Mouse (Mus musculus): Measurements from ENCODE around the gene Tubb3. TPM values are rescaled to one million over a fixed set of nuclear protein-coding genes. Genes with fewer than 3 reads are reported as not detected.

Tubb3 gene
- polyA plus RNA-seq, 1 experiment from 2014 or later, result 0.76 TPM

DNA sequence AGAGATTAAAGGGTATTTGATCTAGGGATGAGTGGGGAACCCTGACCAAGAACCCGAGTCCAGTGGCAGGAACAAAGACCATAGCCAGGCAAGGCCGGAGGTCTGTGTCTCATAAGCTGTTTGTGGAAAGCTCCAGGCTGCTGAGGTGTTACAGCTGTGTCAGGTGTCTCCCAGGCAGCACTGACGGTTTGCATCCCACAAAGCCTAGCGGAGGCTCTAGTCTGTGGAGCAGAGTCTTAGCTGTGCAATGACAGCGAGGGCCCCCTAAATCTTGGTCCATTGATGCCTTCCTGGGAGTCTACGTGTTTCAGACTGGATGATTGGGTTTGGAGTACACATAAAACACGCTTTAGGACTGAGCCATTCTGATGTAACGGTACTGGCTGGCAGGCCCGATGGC is 9.3 kb upstream of the Tubb3 start:
- peaks cover 66% of the 10 kb centered on the region for H3K36me3 ChIP-seq
- H3K9me3 ChIP-seq (replicated peaks), result no peaks in the 10 kb centered on the region
- no peak overlapping the region for H3K27ac ChIP-seq
- no peak overlapping the region for H3K4me3 ChIP-seq
- no peak overlapping the region for H3K9ac ChIP-seq
- no peak for ATAC-seq
- no peak overlapping the region for H3K4me2 ChIP-seq
- WGBS (ENCODE audit: insufficient replicate concordance), result 84% methylated on average over 9 of the region's 9 CpGs
- no peaks in the 10 kb centered on the region for H3K27me3 ChIP-seq (replicated peaks)
- H3K4me1 ChIP-seq, result peaks cover 24% of the 10 kb centered on the region

DNA sequence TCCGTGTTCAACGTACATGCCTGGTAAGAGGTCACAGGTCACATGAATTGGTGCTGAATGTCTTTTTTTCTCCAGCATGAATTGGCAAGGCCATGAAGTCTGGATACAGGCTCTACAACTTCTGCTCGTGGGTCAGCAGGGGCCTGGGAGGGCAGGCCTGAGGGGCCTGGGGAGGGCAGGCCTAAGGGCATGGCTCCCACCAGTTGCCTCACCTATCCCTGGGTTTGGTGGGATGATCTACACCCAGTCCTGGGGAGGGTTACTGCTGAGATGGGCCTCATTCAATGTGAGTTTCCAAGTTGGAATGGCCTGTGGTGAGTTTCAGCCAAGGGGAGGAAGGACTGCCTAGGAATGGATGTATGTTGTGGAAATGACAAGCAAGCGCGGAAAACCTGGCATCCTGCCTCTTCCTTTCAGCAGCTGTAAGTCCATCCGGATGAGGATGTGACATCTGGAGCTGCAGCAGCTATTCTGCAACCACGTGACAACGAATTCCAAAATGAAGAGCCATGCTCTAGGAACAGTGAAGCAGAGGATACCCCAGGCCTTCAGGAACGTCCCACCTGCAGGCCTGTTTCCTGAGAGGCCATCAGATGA is 8.4 kb upstream of the Tubb3 start:
- H3K4me3 ChIP-seq, result no peak overlapping the region
- 84% methylated on average over 9 of the region's 9 CpGs for WGBS (ENCODE audit: insufficient replicate concordance)
- H3K4me2 ChIP-seq, result no peak overlapping the region
- H3K27me3 ChIP-seq (replicated peaks), result peaks cover 8% of the 10 kb centered on the region
- no peak overlapping the region for H3K9ac ChIP-seq
- peaks cover 24% of the 10 kb centered on the region for H3K4me1 ChIP-seq
- ATAC-seq, result no peak
- no peaks in the 10 kb centered on the region for H3K9me3 ChIP-seq (replicated peaks)
- H3K27ac ChIP-seq, result no peak overlapping the region
- H3K36me3 ChIP-seq, result peaks cover 57% of the 10 kb centered on the region

DNA sequence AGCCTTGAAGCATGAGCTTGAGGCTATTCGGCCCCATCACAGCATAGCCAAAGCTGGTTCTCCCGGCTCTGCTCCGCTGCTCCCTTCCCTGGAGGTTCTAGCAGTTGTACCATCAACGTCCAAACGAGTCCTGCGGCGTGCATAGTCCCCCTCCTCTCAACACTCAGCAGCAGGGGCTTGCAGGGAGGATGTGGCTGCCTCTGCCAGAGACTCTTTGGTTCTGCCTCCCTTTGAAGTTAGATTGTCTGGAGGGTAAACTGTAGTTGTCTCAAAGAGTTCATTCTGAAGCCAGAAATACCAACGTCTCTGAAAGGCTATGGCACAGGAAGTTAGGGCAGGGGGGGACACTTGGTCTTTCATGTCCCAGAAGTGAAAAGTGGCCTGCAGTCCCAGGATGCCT is 6.7 kb upstream of the Tubb3 start:
- H3K9me3 ChIP-seq (replicated peaks), result no peaks in the 10 kb centered on the region
- H3K9ac ChIP-seq, result no peak overlapping the region
- H3K4me2 ChIP-seq, result no peak overlapping the region
- H3K4me1 ChIP-seq, result peaks cover 40% of the 10 kb centered on the region
- 55% methylated on average over 8 of the region's 8 CpGs for WGBS (ENCODE audit: insufficient replicate concordance)
- H3K4me3 ChIP-seq, result no peak overlapping the region
- H3K27me3 ChIP-seq (replicated peaks), result peaks cover 16% of the 10 kb centered on the region
- H3K27ac ChIP-seq, result no peak overlapping the region
- ATAC-seq, result no peak
- peaks cover 41% of the 10 kb centered on the region for H3K36me3 ChIP-seq

DNA sequence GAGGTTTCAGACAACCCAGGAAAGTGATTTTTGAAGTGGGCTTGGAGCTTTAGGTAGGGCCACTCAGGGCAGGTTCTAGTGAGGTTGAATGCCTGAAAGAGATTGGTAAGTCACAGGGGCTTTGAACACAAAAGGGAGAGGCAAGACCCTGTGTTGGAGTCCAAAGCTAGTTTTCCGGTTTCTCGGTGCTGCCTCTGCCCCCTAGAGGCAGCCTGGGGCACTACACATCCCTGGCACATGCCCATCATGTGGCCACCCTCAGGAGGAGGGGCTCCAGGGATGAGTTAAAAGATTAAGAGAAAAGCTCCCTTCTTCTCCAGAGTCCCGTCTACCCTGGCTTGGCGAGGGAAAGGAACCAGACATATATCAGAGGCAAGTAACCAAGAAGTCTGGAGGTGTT is 4.4 kb upstream of the Tubb3 start, which contains the start of gene Mc1r:
Mc1r (plus strand) TSS at position 322 of the 400 bp plus-strand sequence.
- Histone ChIP-seq H3K9ac (no peak within 1 kb of the TSS), H3K27ac (no peak within 1 kb of the TSS), H3K27me3 (replicated peaks) (peaks cover 39% of the 10 kb centered on the region), H3K36me3 (peaks cover 18% of the 10 kb centered on the region), H3K4me3 (no peak within 1 kb of the TSS), H3K4me1 (peaks cover 62% of the 10 kb centered on the region), H3K9me3 (replicated peaks) (no peaks in the 10 kb centered on the region), H3K4me2 (peak within 1 kb of the TSS; percentile 29)
- no peak for ATAC-seq
- WGBS (ENCODE audit: insufficient replicate concordance), result 8% methylated on average over 4 of the region's 4 CpGs

DNA sequence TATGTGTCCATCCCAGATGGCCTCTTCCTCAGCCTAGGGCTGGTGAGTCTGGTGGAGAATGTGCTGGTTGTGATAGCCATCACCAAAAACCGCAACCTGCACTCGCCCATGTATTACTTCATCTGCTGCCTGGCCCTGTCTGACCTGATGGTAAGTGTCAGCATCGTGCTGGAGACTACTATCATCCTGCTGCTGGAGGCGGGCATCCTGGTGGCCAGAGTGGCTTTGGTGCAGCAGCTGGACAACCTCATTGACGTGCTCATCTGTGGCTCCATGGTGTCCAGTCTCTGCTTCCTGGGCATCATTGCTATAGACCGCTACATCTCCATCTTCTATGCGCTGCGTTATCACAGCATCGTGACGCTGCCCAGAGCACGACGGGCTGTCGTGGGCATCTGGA is 3.6 kb upstream of the Tubb3 start:
- no peak overlapping the region for H3K4me2 ChIP-seq
- H3K9ac ChIP-seq, result no peak overlapping the region
- no peak overlapping the region for H3K4me3 ChIP-seq
- H3K4me1 ChIP-seq, result peaks cover 70% of the 10 kb centered on the region
- H3K9me3 ChIP-seq (replicated peaks), result no peaks in the 10 kb centered on the region
- H3K27ac ChIP-seq, result no peak overlapping the region
- peaks cover 10% of the 10 kb centered on the region for H3K36me3 ChIP-seq
- WGBS (ENCODE audit: insufficient replicate concordance), result 75% methylated on average over 13 of the region's 13 CpGs
- no peak for ATAC-seq
- H3K27me3 ChIP-seq (replicated peaks), result peaks cover 47% of the 10 kb centered on the region

DNA sequence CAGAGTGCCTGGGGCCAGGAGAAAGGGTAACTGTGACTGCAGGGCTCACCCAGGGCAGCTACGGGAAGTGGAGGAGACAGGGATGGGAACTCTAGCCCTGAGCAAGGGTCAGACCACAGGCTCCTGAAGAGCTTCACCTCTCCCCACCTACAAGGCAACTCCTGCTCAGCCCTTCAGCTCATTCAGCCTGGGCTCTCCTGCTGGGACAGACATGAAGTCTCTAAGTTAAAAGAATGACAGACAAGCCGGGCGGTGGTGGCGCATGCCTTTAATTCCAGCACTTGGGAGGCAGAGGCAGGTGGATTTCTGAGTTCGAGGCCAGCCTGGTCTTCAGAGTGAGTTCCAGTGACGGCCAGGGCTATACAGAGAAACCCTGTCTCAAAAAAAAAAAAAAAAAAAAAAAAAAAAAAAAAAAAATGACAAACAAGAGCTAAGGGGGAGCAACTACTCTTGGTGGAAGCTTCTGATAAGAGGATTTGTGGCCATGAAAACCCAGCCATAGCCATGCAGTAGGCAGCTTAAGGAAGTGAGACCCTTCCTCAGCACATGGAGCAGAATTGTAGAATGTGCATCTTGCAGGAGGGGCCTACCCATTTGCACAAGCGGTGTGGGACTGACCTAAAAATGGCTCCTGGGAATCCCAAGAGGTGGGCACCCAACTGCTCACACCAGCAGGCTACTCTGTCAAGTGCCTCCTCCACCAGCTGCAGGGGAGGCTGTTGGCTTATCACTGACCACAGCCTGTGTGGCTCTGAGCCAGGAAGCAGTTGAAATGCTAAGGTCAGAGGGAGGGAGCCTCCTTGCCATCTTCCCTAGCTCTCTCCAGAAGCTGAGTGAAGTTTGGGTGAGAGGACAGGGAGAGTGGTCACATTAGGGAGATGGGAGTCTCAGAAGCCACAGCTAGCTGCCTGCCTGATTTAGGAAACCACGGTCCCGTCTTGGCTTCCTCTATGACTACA is 2.4 kb upstream of the Tubb3 start:
- Histone ChIP-seq H3K9me3 (replicated peaks) (no peaks in the 10 kb centered on the region), H3K4me2 (0 out of 2 replicates have a peak overlapping the region, but pooled peaks have one; percentile 21), H3K9ac (0 out of 2 replicates have a peak overlapping the region, but pooled peaks have one; percentile 5), H3K36me3 (no peaks in the 10 kb centered on the region), H3K27ac (no peak overlapping the region), H3K4me3 (no peak overlapping the region), H3K4me1 (peaks cover 80% of the 10 kb centered on the region), H3K27me3 (replicated peaks) (peaks cover 60% of the 10 kb centered on the region)
- ATAC-seq, result peak; percentile 60
- WGBS (ENCODE audit: insufficient replicate concordance), result 28% methylated on average over 9 of the region's 9 CpGs

DNA sequence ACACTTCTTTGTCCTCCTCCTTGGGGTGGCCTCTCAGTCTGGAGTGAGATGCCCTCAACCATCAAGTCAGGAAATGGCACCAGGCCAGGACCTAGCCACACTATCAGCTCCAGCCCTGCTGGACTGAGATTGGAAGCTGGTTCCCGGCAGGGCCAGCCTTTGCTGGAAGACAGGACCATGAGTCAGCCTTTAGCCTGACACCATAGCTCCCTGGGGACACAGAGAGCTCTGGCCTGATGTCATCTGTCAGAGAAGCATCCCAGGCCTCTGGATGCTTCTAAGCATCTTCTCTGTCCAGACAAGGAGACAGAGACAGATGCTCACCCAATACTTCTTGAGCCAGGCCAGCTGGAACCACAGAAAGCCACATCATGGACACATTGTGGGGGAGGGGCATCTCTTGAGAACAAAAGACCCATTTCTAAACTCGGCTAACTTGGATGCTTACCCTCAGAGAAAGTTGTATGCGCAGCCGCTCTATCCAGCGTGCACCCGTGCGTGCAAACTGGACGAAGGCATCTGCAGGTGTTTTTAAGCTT is 1.1 kb upstream of the Tubb3 start:
- WGBS (ENCODE audit: insufficient replicate concordance), result 69% methylated on average over 8 of the region's 8 CpGs
- ATAC-seq, result no peak
- Histone ChIP-seq H3K27me3 (replicated peaks) (peaks cover 64% of the 10 kb centered on the region), H3K4me1 (peaks cover 87% of the 10 kb centered on the region), H3K4me3 (no peak overlapping the region), H3K27ac (no peak overlapping the region), H3K4me2 (0 out of 2 replicates have a peak overlapping the region, but pooled peaks have one; percentile 21), H3K9ac (no peak overlapping the region), H3K9me3 (replicated peaks) (no peaks in the 10 kb centered on the region), H3K36me3 (no peaks in the 10 kb centered on the region)

DNA sequence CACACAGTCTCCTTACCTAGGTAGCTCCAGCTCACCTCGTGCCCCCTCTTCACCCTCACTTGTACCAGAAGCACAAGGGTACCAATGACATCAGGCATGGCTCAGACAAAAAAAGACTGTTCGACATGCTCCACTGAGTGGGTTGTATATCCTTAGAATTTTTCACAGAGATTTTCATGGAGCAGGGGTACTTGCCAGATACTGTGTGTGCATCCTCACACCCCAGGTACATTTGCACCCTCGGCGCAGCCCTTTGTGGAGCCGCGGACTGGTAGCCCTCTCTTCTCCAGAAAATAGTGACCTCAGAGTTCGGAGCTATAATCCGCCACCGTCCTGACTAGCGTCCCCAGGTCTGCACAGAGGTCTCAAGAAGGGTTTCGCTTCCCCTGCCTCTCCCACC is 436 bp upstream of the Tubb3 start:
- Histone ChIP-seq H3K9me3 (replicated peaks) (no peaks in the 10 kb centered on the region), H3K9ac (0 out of 2 replicates have a peak overlapping the region, but pooled peaks have one; percentile 5), H3K4me3 (peak overlapping the region; percentile 32), H3K36me3 (no peaks in the 10 kb centered on the region), H3K27me3 (replicated peaks) (peaks cover 64% of the 10 kb centered on the region), H3K4me1 (peaks cover 85% of the 10 kb centered on the region), H3K4me2 (peak overlapping the region; percentile 62), H3K27ac (no peak overlapping the region)
- no peak for ATAC-seq
- 26% methylated on average over 11 of the region's 11 CpGs for WGBS (ENCODE audit: insufficient replicate concordance)

DNA sequence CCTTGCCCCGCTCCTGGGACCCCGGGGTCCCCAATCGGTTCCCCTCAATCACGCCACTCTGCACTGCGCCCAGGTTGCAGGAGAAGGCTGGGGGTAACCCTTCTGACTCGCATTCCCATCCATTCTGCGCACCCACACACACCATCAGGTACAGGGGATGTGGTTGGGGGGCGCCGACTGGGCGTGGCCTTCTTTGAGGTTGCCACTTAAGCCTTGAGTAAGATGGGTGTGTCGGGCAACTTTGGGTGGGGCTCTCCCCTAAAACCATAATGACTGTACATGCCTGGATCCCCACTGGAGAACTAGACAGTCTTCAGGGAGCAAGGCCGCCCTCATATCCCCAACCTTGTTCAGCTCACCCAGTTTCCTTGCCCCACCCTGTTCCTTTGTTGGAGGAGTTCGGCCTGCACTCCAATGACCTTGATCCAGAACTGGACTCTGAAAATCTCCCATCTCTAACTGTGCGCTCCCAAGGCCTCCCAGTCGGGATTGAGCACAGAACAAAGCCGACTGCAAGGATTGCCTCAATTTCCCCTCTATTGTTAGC is 630 bp downstream of the Tubb3 start:
- Histone ChIP-seq H3K27me3 (replicated peaks) (peaks cover 64% of the 10 kb centered on the region), H3K9me3 (replicated peaks) (no peaks in the 10 kb centered on the region), H3K9ac (no peak overlapping the region), H3K27ac (no peak overlapping the region), H3K36me3 (no peaks in the 10 kb centered on the region), H3K4me2 (peak overlapping the region; percentile 62), H3K4me3 (peak overlapping the region; percentile 32), H3K4me1 (peaks cover 84% of the 10 kb centered on the region)
- WGBS (ENCODE audit: insufficient replicate concordance), result 14% methylated on average over 16 of the region's 16 CpGs
- ATAC-seq, result no peak

DNA sequence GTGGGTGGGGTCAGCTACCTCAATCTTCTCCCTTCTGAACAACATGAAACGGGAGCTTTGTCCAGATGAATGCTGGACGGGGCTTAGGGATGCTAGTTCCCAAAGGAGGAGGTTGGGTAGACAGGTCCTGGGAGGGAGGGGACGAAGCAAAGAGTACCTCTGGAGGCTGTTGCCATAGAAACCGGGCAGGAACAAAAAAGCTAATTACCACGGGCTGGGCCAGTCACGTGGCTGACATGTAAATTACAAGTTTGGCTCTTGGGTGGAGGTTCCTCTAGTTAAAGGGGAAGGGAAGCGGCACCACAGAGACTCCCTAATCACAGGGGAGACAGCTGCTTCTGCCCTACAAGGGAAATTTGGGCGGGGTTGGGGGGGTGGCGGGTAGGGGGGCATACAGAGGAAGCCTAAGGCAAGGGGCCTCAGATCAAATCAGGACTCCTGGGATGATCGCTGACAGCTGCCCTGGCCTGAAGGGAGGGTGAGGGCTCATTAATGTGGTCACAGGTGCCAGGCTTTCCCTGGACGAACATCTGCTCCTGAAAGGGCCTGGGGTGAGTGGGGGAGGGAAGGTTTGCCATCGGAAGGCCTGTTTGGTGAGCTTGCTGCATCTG is 1.4 kb downstream of the Tubb3 start:
- no peak for ATAC-seq
- Histone ChIP-seq H3K9ac (no peak overlapping the region), H3K27me3 (replicated peaks) (peaks cover 58% of the 10 kb centered on the region), H3K36me3 (no peaks in the 10 kb centered on the region), H3K4me2 (peak overlapping the region; percentile 12; the same call in 1 of the 2 replicates), H3K4me1 (peaks cover 83% of the 10 kb centered on the region), H3K9me3 (replicated peaks) (no peaks in the 10 kb centered on the region), H3K27ac (no peak overlapping the region), H3K4me3 (no peak overlapping the region)
- 4% methylated on average over 12 of the region's 12 CpGs for WGBS (ENCODE audit: insufficient replicate concordance)

DNA sequence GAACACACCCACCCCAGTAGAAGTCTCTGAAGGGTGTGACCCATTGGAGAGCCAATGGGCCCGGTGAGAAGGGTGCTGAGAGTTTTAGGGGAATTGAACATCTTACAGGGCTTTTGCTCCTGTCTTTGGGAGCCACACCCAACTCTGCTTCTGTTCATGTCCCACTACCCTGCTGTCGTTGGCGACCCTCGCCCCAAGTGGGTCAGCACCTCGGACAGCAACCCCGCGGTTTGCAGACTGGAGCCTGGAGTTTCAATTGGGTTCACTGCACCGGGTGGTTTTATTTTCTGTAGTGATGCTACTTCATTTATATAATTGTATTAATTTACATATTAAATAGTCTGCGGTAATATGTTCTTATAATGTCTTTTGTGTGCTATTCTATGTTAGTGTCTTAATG is 3.0 kb downstream of the Tubb3 start:
- Histone ChIP-seq H3K9me3 (replicated peaks) (no peaks in the 10 kb centered on the region), H3K36me3 (no peaks in the 10 kb centered on the region), H3K4me3 (no peak overlapping the region), H3K4me1 (peaks cover 70% of the 10 kb centered on the region), H3K27ac (no peak overlapping the region), H3K27me3 (replicated peaks) (peaks cover 49% of the 10 kb centered on the region), H3K4me2 (no peak overlapping the region), H3K9ac (no peak overlapping the region)
- 8% methylated on average over 9 of the region's 9 CpGs for WGBS (ENCODE audit: insufficient replicate concordance)
- ATAC-seq, result no peak
